Mouse (Mus musculus) embryonic facial prominence, embryonic 10.5 days (tissue): ENCODE data around the gene Gpr152. TPM values are rescaled to one million over a fixed set of nuclear protein-coding genes. Genes with fewer than 3 reads are reported as not detected.
"Not testable (repeated sequence)": the region's sequence is repeated elsewhere in the genome, so short reads cannot be mapped to it uniquely, and the experiment has no call there.

Experiments
- DNase-seq: peaks from one replicate; pipeline ENCODE4 v3.0.0-alpha.2; 2017; ENCODE audit warnings: low spot score
- H3K27ac ChIP-seq: fragments of 300-500 bp; sonication (generic); replicated peaks from 2 replicates; pipeline ENCODE4 v1.5.1; 2016; ENCODE audit warnings: mild to moderate bottlenecking
- H3K27me3 ChIP-seq: fragments of 300-500 bp; sonication (generic); replicated peaks from 2 replicates; pipeline ENCODE4 v1.6.1; 2016; ENCODE audit warnings: low read depth, mild to moderate bottlenecking; ENCODE audit not compliant: poor library complexity, severe bottlenecking
- H3K36me3 ChIP-seq: fragments of 300-500 bp; sonication (generic); replicated peaks from 2 replicates; pipeline ENCODE4 v1.6.1; 2016; ENCODE audit warnings: mild to moderate bottlenecking, moderate library complexity
- H3K4me1 ChIP-seq: fragments of 300-500 bp; sonication (generic); 2 replicates; pipeline ENCODE4 v1.6.1; 2016
- H3K4me3 ChIP-seq: fragments of 300-500 bp; sonication (generic); 2 replicates; pipeline ENCODE4 v1.5.1; 2016; ENCODE audit warnings: mild to moderate bottlenecking, moderate library complexity
- H3K9me3 ChIP-seq: fragments of 300-500 bp; sonication (generic); 2 replicates; pipeline ENCODE4 v1.6.1; 2016; ENCODE audit warnings: mild to moderate bottlenecking
- WGBS: fragments of 180-500 bp; shearing (Covaris S2); methylation state at CpG from one replicate; pipeline ENCODE4 v1.1.7; 2016; 5-methylcytosine and 5-hydroxymethylcytosine counted together
- polyA plus RNA-seq: library from polyadenylated mRNA; unstranded; fragments of >200 nt; fragmentation: Nextera tagmentation; extraction: Ambion mirVana; gene quantifications from 2 replicates; pipeline ENCODE4 v1.2.1, GENCODE M21; 2016

The Gpr152 gene
- polyA plus RNA-seq, 1 experiment from 2014 or later: not detected

GRCm38 (mm10) chr19:4113186-4113805, 26.3 kb upstream of the Gpr152 start:
- Histone ChIP-seq H3K27ac (no peak overlapping the region; the same call in 1 of the 2 replicates), H3K9me3 (no peaks in the 10 kb centered on the region), H3K27me3 (no peaks in the 10 kb centered on the region), H3K36me3 (peaks cover 74% of the 10 kb centered on the region), H3K4me3 (peak overlapping the region; percentile 28; the same call in 1 of the 2 replicates), H3K4me1 (peaks cover 20% of the 10 kb centered on the region)
- DNase-seq: no peak
- WGBS: 79% methylated on average over 13 of the region's 13 CpGs

DNA sequence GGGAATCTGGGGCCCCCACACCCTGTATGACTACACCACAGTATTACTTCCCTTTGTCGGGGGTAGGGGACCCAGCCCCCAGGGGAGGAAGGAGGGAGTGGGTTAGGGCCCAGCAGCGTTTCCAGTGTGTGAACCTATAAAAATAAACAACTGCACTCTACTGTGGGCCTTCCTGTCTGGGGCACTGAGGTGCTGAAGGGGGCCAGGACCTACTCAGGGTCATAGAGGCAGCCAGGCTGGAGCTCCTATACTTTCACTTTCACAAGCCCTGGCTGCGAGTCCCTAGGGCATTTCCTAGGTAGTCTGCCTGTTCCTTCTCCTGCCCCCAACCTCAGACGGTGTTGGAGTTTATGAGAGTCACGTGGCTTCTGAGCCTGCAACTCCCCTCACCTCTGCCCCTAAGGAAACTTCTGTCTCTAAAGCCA, 25.8 kb upstream of the Gpr152 start:
- no peak overlapping the region; the same call in 1 of the 2 replicates for H3K27ac ChIP-seq
- peak overlapping the region; percentile 28; the same call in 1 of the 2 replicates for H3K4me3 ChIP-seq
- 58% methylated on average over 5 of the region's 5 CpGs for WGBS
- peaks cover 76% of the 10 kb centered on the region for H3K36me3 ChIP-seq
- H3K9me3 ChIP-seq: no peaks in the 10 kb centered on the region
- no peak for DNase-seq
- no peaks in the 10 kb centered on the region for H3K27me3 ChIP-seq
- peaks cover 20% of the 10 kb centered on the region for H3K4me1 ChIP-seq

DNA sequence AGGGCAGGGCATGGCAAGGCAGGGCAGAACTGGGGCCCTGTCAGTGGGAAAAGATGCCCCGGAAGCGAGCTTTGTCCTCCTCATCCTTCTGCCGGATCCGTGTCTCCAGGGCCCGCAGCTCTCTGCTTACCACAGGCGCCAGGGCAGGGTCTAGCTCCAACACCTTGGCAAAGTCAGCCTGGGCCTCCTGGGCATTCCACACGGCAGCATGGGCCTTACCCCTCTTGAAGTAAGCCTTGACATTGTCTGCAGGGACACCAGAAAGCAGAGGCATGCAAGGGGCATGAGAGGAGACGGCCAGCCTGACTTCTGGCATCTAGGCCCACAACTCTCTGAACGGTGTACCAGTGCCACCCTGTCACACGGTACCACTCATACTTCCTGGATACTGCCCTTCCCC, 25.0 kb upstream of the Gpr152 start:
- DNase-seq: no peak
- Histone ChIP-seq H3K36me3 (peaks cover 79% of the 10 kb centered on the region), H3K4me3 (no peak overlapping the region), H3K27me3 (no peaks in the 10 kb centered on the region), H3K9me3 (no peaks in the 10 kb centered on the region), H3K4me1 (peaks cover 20% of the 10 kb centered on the region), H3K27ac (no peak overlapping the region)
- WGBS: 92% methylated on average over 10 of the region's 10 CpGs

DNA sequence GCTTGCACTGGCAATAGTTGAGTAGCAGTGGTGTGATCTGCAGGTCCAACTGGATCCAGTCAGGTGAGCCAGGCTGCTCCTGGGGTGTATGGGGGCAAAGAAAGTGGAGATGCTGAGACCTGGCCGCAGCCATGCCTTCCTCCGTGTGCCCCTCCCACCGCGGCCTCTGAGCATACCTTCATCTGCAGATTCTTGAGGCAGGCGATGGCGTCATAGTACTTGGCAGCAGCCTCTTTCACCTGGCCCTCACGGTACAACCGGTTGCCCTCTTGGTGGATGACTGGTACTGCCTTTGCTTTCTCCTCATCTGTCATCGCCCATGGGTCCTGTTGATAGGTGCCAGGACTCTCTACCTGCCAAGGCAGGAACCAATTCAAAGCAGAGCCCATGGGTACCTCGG, 24.4 kb upstream of the Gpr152 start:
- H3K27me3 ChIP-seq: no peaks in the 10 kb centered on the region
- H3K4me3 ChIP-seq: no peak overlapping the region
- WGBS: 92% methylated on average over 10 of the region's 10 CpGs
- peaks cover 79% of the 10 kb centered on the region for H3K36me3 ChIP-seq
- DNase-seq: no peak
- H3K9me3 ChIP-seq: no peaks in the 10 kb centered on the region
- H3K27ac ChIP-seq: no peak overlapping the region
- H3K4me1 ChIP-seq: peaks cover 22% of the 10 kb centered on the region

DNA sequence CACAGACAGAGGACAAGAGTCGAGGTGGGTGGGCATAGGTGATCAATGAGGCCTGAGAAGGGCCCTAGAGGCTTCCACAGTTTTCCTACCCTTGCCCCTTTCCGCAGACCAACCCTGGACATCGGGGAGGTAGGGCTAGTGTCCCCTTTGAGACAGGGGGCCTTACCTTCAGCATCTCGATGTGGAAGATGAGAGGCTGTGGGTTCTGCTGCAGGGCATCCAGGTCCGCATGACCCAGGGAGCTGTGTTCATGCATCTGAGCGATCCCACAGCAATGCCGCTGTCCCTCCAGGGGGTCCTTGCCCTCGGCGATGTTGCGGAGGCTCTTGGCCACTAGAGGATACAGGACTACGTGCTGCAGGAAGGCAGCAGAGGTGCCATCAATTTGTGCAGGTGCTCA, 23.8 kb upstream of the Gpr152 start:
- no peak overlapping the region for H3K27ac ChIP-seq
- no peak for DNase-seq
- H3K4me3 ChIP-seq: no peak overlapping the region
- H3K36me3 ChIP-seq: peaks cover 79% of the 10 kb centered on the region
- no peaks in the 10 kb centered on the region for H3K27me3 ChIP-seq
- WGBS: 83% methylated on average over 11 of the region's 11 CpGs
- H3K9me3 ChIP-seq: no peaks in the 10 kb centered on the region
- H3K4me1 ChIP-seq: peaks cover 29% of the 10 kb centered on the region

- Histone ChIP-seq H3K27ac (no peak overlapping the region), H3K9me3 (no peaks in the 10 kb centered on the region), H3K4me3 (no peak overlapping the region), H3K36me3 (peaks cover 67% of the 10 kb centered on the region), H3K27me3 (no peaks in the 10 kb centered on the region), H3K4me1 (peaks cover 32% of the 10 kb centered on the region)
- no peak for DNase-seq
- WGBS: 97% methylated on average over 7 of the region's 7 CpGs
Measured at GRCm38 (mm10) chr19:4117006-4117405, 22.6 kb upstream of the Gpr152 start.

DNA sequence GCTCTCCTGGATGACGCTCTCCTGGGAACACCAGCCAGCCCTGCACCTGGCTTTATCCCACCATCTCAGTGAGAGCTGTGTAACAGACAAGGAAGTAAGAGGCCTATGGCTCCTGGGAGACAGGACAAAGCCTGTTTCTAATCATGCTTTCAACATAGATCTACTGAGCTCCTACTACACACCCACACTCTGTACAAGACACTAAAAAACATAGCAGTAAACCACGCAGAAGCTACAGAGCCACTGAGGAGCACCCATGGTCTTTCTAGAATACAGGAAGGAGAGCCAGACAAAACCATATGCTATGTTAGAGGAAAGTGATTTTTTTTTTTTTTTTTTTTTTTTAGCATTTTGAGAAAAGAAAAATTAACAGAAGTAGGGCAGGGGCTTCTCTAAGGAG, 21.2 kb upstream of the Gpr152 start:
- Histone ChIP-seq H3K4me3 (no peak overlapping the region), H3K9me3 (no peaks in the 10 kb centered on the region), H3K27me3 (no peaks in the 10 kb centered on the region), H3K36me3 (peaks cover 54% of the 10 kb centered on the region), H3K27ac (no peak overlapping the region), H3K4me1 (peaks cover 26% of the 10 kb centered on the region)
- 95% methylated on average over 2 of the region's 2 CpGs for WGBS
- no peak for DNase-seq

GRCm38 (mm10) chr19:4119716-4120487, 19.7 kb upstream of the Gpr152 start:
- no peak for DNase-seq
- no peaks in the 10 kb centered on the region for H3K27me3 ChIP-seq
- H3K9me3 ChIP-seq: no peaks in the 10 kb centered on the region
- 88% methylated on average over 6 of the region's 6 CpGs for WGBS
- no peak overlapping the region for H3K27ac ChIP-seq
- H3K4me1 ChIP-seq: peaks cover 19% of the 10 kb centered on the region
- peak overlapping the region; percentile 63; the same call in 1 of the 2 replicates for H3K4me3 ChIP-seq
- peaks cover 38% of the 10 kb centered on the region for H3K36me3 ChIP-seq

DNA sequence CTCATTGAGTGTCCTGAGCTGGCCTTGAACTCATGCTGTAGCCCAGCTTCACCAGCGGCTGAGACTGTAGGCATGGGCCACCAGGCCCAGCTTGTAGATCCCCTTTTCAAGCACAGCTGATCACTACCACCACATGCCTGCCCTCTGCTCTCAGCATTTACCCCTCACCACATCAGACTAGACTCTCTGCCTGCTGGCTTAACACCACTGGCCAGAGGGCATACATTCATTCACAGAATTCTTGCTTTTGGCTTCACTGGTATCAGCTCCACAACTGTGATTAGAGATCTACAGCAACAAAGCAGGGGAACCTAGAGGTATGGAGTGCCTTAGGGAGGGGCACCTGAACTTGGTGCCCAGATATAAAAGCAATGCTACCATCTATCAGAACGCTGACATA, 19.1 kb upstream of the Gpr152 start:
- Histone ChIP-seq H3K4me3 (peak overlapping the region; percentile 63), H3K27ac (no peak overlapping the region), H3K27me3 (no peaks in the 10 kb centered on the region), H3K36me3 (peaks cover 32% of the 10 kb centered on the region), H3K4me1 (peaks cover 24% of the 10 kb centered on the region), H3K9me3 (no peaks in the 10 kb centered on the region)
- DNase-seq: no peak
- 96% methylated on average over 2 of the region's 2 CpGs for WGBS

DNA sequence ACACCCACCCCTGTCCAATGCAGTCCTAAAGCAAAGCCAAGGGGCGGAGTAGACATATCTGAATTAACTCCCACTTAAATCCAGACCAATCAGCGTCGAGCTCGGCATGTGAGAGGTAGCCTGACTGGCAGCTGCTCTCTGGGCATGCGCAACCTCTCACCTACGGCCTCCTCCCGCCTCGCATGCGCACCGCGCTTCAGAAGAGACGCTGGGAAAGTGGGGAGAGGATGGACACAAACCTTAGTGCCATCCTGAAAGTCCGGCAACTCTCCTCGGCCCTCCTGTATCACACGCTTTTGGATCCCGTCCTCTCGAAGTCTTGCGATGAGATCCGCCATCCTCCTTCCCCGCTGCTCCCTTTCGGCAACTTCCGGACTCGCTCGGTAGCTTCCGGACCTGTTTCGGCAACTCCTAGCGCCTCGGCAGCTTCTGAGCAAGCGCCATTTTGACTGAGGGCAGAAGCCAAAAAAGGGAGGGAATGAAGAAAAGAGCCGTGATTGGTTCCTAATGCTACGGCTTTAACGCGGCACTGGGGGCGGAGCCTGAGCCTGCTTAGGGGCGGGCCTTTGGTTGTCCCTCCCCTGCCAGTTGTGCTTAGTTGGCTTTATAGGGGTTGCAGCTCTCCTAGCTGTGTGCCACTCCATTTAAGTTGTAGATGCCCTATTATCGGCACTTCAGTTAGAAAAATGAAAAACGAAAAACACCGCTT, 18.3 kb upstream of the Gpr152 start:
- peak overlapping the region; percentile 92 for H3K27ac ChIP-seq
- no peaks in the 10 kb centered on the region for H3K9me3 ChIP-seq
- peak; percentile 96 for DNase-seq
- WGBS: 3% methylated on average over 38 of the region's 38 CpGs
- no peaks in the 10 kb centered on the region for H3K27me3 ChIP-seq
- peaks cover 25% of the 10 kb centered on the region for H3K36me3 ChIP-seq
- H3K4me3 ChIP-seq: peak overlapping the region; percentile 63
- H3K4me1 ChIP-seq: peaks cover 28% of the 10 kb centered on the region

DNA sequence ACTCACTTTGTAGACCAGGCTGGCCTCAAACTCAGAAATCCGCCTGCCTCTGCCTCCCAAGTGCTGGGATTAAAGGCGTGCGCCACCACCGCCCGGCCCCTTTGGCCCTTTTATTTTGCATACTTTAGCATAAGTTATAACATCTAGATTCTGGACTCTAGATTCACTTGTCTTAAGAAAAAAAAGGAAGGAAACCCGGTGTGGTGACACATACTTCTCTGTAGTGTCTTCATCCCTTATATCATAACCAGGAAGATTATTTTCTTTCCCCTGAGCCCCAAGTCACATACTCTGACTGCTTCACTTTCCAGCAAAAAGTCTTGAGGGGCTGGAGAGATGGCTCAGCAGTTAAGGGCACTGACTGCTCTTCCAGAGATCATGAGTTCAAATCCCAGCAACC, 17.7 kb upstream of the Gpr152 start:
- 59% methylated on average over 6 of the region's 6 CpGs for WGBS
- peaks cover 35% of the 10 kb centered on the region for H3K4me1 ChIP-seq
- peak overlapping the region; percentile 63; the same call in 1 of the 2 replicates for H3K4me3 ChIP-seq
- DNase-seq, H3K27me3 ChIP-seq, H3K9me3 ChIP-seq: not testable (repeated sequence)
- H3K36me3 ChIP-seq: peaks cover 18% of the 10 kb centered on the region
- peak overlapping the region; percentile 92; the same call in 1 of the 2 replicates for H3K27ac ChIP-seq

- 84% methylated on average over 7 of the region's 7 CpGs for WGBS
- Histone ChIP-seq H3K9me3 (no peaks in the 10 kb centered on the region), H3K4me1 (peaks cover 42% of the 10 kb centered on the region), H3K27me3 (no peaks in the 10 kb centered on the region), H3K36me3 (peaks cover 15% of the 10 kb centered on the region), H3K27ac (no peak overlapping the region), H3K4me3 (no peak overlapping the region)
- no peak for DNase-seq
Measured at GRCm38 (mm10) chr19:4122411-4123370, 16.9 kb upstream of the Gpr152 start.
